Mouse (Mus musculus) heart, embryonic 12.5 days (tissue): ENCODE data around the gene Bdh2. TPM values are rescaled to one million over a fixed set of nuclear protein-coding genes. Genes with fewer than 3 reads are reported as not detected.

Experiments used
- ATAC-seq: fragments of 200-750 bp; cut with Nextera tagmentation; 2 replicates; pipeline ENCODE4 v1.8.0; 2017; ENCODE audit warnings: moderate TSS enrichment, moderate library complexity; ENCODE audit not compliant: insufficient number of reproducible peaks, low FRiP score
- H3K27ac ChIP-seq: fragments of 300-500 bp; sonication (generic); 2 replicates; pipeline ENCODE4 v1.5.1; 2016; ENCODE audit warnings: mild to moderate bottlenecking, moderate library complexity; ENCODE audit not compliant: poor library complexity, severe bottlenecking
- H3K27me3 ChIP-seq: fragments of 300-500 bp; sonication (generic); replicated peaks from 2 replicates; pipeline ENCODE4 v1.6.1; 2016; ENCODE audit warnings: mild to moderate bottlenecking, moderate library complexity
- H3K36me3 ChIP-seq: fragments of 300-500 bp; sonication (generic); 2 replicates; pipeline ENCODE4 v1.6.1; 2016; ENCODE audit warnings: mild to moderate bottlenecking, moderate library complexity
- H3K4me1 ChIP-seq: fragments of 300-500 bp; sonication (generic); replicated peaks from 2 replicates; pipeline ENCODE4 v1.6.1; 2016; ENCODE audit warnings: mild to moderate bottlenecking
- H3K4me2 ChIP-seq: fragments of 300-500 bp; sonication (generic); 2 replicates; pipeline ENCODE4 v1.6.1; 2016; ENCODE audit warnings: mild to moderate bottlenecking, moderate library complexity
- H3K4me3 ChIP-seq: fragments of 300-500 bp; sonication (generic); 2 replicates; pipeline ENCODE4 v1.5.1; 2016; ENCODE audit warnings: mild to moderate bottlenecking
- H3K9ac ChIP-seq: fragments of 300-500 bp; sonication (generic); 2 replicates; pipeline ENCODE4 v1.6.1; 2016; ENCODE audit warnings: mild to moderate bottlenecking, moderate library complexity
- H3K9me3 ChIP-seq: fragments of 300-500 bp; sonication (generic); replicated peaks from 2 replicates; pipeline ENCODE4 v1.6.1; 2016; ENCODE audit warnings: mild to moderate bottlenecking, moderate library complexity
- whole genome bisulfite sequencing: fragments of 180-500 bp; shearing (Covaris S2); methylation state at CpG from one replicate; pipeline ENCODE4 v1.1.7; 2016; 5-methylcytosine and 5-hydroxymethylcytosine counted together
- polyA plus RNA-seq: library from polyadenylated mRNA; unstranded; fragments of >200 nt; fragmentation: Nextera tagmentation; extraction: Ambion mirVana; gene quantifications from 2 replicates; pipeline ENCODE4 v1.2.1, GENCODE M21; 2016

Bdh2 gene
- polyA plus RNA-seq, 1 experiment from 2014 or later, result 3.0 TPM

DNA sequence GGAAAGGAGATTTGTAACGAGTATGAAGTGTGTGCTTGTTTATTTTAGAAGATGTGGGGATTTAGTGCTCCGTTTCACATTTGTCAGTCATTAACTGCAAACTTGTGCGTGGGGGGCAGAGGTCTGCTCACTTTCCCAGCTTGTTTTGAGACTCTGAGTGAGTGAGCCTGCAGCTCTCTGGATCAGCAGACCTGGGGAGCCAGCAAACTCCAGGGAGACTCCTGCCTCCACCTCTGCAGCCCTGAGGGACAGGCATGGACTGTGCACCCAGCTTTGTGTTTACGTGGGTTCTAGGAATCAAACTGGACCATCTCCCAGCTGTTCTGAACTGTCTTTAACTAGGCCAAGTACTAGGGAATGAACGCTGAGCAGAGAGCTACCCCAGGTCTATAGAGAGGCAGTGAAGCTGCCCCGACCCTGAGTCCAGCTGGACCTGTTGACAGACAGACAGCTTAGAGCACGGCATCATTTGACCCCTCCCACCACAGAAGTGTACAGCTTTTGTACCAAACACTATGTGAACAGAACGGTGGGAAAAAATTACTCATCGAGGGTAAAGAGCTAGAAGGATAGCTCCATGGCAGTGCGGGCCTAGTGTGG lies 11.5 kb upstream of the Bdh2 start:
- H3K4me1 ChIP-seq, result no peaks in the 10 kb centered on the region
- peaks cover 82% of the 10 kb centered on the region for H3K36me3 ChIP-seq
- H3K9ac ChIP-seq, result no peak overlapping the region
- no peak overlapping the region for H3K4me2 ChIP-seq
- 81% methylated on average over 10 of the region's 10 CpGs for WGBS
- H3K9me3 ChIP-seq, result no peaks in the 10 kb centered on the region
- H3K27ac ChIP-seq, result no peak overlapping the region
- no peak overlapping the region for H3K4me3 ChIP-seq
- H3K27me3 ChIP-seq, result no peaks in the 10 kb centered on the region
- ATAC-seq, result 0 out of 2 replicates have a peak, but pooled peaks have one; percentile 11

DNA sequence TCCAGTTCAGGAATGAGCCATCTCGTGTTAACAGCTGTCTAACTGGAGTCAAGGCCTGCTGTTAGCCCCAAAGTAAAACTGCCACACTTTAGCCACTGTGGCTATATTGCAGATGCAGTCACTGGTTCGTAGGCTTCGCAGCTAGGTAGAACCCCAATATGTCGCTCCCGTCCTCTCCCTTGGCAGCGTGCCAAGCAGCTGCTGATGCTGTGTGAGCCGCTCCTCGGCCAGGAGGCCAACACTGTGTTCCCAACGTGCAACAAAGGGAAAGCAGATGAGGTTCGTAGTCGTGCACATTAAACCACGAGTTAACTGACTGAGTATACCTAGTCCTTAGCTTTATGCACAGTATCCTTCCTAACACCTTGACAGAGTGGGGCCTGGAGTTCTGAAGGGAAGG lies 8.4 kb upstream of the Bdh2 start:
- 89% methylated on average over 12 of the region's 12 CpGs for WGBS
- H3K9me3 ChIP-seq, result no peaks in the 10 kb centered on the region
- ATAC-seq, result no peak
- no peak overlapping the region for H3K9ac ChIP-seq
- no peaks in the 10 kb centered on the region for H3K4me1 ChIP-seq
- no peak overlapping the region for H3K4me2 ChIP-seq
- no peaks in the 10 kb centered on the region for H3K27me3 ChIP-seq
- no peak overlapping the region for H3K27ac ChIP-seq
- H3K36me3 ChIP-seq, result peaks cover 59% of the 10 kb centered on the region
- H3K4me3 ChIP-seq, result no peak overlapping the region

DNA sequence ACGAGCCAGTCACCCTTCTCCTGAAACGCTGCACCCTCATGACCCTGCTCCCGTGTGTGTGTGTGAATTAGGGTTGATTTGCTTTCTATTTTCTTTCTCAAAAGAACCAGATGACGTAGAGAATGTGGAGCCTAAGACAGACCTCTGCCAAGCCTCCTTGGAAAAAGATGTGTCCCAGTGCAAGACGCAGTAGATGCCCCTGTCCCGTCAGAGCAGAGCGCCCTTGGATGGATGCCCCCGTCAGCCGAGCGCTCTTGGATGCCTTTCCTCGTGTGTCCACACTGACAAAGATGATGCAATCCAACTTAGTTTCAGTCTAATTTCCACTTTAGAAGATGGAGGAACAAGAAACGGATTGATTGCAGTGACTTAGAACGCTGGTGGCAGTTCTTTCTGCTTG lies 8.0 kb upstream of the Bdh2 start:
- Histone ChIP-seq H3K27me3 (no peaks in the 10 kb centered on the region), H3K36me3 (peaks cover 55% of the 10 kb centered on the region), H3K27ac (no peak overlapping the region), H3K4me1 (no peaks in the 10 kb centered on the region), H3K9me3 (no peaks in the 10 kb centered on the region), H3K9ac (no peak overlapping the region), H3K4me3 (no peak overlapping the region), H3K4me2 (no peak overlapping the region)
- no peak for ATAC-seq
- 94% methylated on average over 13 of the region's 13 CpGs for WGBS

GRCm38 (mm10) chr3:135280160-135280559 lies 861 bp upstream of the Bdh2 start:
- H3K9ac ChIP-seq, result no peak overlapping the region

DNA sequence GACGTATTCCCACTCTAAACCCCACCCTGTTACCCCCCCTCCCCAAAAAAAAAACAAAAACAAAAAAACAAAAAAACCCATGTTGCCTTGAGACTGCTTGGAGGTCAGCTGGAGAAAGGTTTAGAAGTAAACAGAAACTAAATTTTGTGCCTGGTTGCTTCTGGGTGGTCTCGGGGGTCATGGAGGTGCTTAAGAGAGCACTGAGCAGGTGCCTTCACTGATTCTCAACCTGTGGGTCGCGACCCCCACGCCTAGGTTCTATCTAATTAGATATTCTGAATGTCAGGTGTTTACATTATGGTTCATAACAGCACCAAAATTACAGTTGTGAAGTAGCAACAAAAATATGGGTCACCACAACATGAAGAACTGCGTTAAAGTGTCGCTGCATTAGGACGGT lies 680 bp downstream of the Bdh2 start:
- Histone ChIP-seq H3K27me3 (0 out of 2 replicates have a peak, but pooled peaks cover 2% of the 10 kb centered on the region), H3K27ac (no peak overlapping the region), H3K4me2 (no peak overlapping the region), H3K9me3 (no peaks in the 10 kb centered on the region), H3K4me3 (no peak overlapping the region), H3K4me1 (no peaks in the 10 kb centered on the region), H3K36me3 (no peaks in the 10 kb centered on the region), H3K9ac (no peak overlapping the region)
- WGBS, result 80% methylated on average over 8 of the region's 8 CpGs
- ATAC-seq, result no peak

More at GRCm38 (mm10) chr3:135280160-135280559, 861 bp upstream of the Bdh2 start:
- Histone ChIP-seq H3K27ac (no peak overlapping the region), H3K4me1 (no peaks in the 10 kb centered on the region), H3K4me2 (no peak overlapping the region), H3K4me3 (no peak overlapping the region), H3K36me3 (no peaks in the 10 kb centered on the region), H3K27me3 (0 out of 2 replicates have a peak, but pooled peaks cover 2% of the 10 kb centered on the region), H3K9me3 (no peaks in the 10 kb centered on the region)
- ATAC-seq, result no peak
- WGBS, result 76% methylated on average over 4 of the region's 4 CpGs

GRCm38 (mm10) chr3:135285256-135285655 lies 4.2 kb downstream of the Bdh2 start:
- Histone ChIP-seq H3K4me2 (no peak overlapping the region), H3K4me3 (no peak overlapping the region), H3K36me3 (no peaks in the 10 kb centered on the region), H3K27ac (no peak overlapping the region), H3K27me3 (0 out of 2 replicates have a peak, but pooled peaks cover 2% of the 10 kb centered on the region), H3K9ac (no peak overlapping the region), H3K9me3 (no peaks in the 10 kb centered on the region), H3K4me1 (no peaks in the 10 kb centered on the region)
- 82% methylated on average over 11 of the region's 11 CpGs for WGBS
- ATAC-seq, result no peak

DNA sequence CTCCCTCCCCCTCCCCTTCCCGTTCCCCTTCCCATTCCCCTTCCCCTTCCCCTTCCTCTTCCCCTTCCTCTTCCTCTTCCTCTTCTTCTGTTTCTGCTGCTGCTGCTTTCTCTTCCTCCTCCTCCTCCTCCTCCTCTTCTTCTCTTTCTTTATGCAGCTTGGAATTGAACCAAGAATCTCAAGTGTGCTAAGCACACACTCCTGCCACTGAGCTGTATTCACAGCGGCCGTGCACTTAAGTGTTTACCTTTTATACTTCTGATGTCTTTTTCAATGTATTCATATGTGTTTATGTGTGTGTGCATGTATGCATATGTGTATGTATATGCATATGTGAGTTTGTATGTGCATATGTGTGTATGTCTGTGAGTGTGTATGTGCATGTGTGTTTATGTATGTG lies 4.8 kb downstream of the Bdh2 start:
- no peaks in the 10 kb centered on the region for H3K36me3 ChIP-seq
- no peak for ATAC-seq
- H3K27me3 ChIP-seq, result 0 out of 2 replicates have a peak, but pooled peaks cover 2% of the 10 kb centered on the region
- H3K9me3 ChIP-seq, result no peaks in the 10 kb centered on the region
- no peaks in the 10 kb centered on the region for H3K4me1 ChIP-seq
- no peak overlapping the region for H3K9ac ChIP-seq
- 71% methylated on average over 3 of the region's 3 CpGs for WGBS
- no peak overlapping the region for H3K4me3 ChIP-seq
- H3K27ac ChIP-seq, result no peak overlapping the region
- H3K4me2 ChIP-seq, result no peak overlapping the region

DNA sequence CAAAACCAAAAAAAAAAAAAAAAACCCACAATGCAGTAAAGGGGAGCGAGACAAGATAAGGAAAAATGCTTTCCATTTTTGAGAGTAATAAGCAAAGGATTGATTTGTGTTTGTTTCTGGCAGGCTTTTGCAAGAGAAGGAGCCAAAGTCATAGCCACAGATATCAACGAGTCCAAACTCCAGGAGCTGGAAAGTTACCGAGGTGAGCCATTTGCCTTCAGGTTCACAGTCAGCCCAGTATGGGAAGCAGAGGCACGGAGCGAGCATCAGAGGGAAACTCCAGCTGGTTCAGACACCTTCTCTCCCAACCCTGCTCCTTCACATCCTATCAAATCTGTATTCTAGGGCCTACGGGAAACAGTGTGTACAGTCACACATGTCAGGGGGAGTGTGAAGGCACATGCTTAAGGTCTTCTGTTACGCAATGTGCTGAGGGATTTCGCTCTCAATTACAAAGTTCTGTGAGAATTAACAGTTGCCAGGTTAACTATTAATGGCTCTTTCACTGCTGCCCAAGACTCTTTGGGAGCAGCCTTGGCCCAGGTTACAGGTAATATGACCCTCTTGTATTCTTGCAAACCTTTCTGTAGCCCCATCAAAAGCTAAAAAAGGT lies 7.2 kb downstream of the Bdh2 start:
- H3K4me1 ChIP-seq, result no peaks in the 10 kb centered on the region
- no peak for ATAC-seq
- H3K27ac ChIP-seq, result no peak overlapping the region
- H3K4me3 ChIP-seq, result no peak overlapping the region
- 79% methylated on average over 8 of the region's 8 CpGs for WGBS
- no peak overlapping the region for H3K4me2 ChIP-seq
- H3K9ac ChIP-seq, result no peak overlapping the region
- no peaks in the 10 kb centered on the region for H3K9me3 ChIP-seq
- H3K27me3 ChIP-seq, result no peaks in the 10 kb centered on the region
- no peaks in the 10 kb centered on the region for H3K36me3 ChIP-seq

GRCm38 (mm10) chr3:135289148-135289547 lies 8.1 kb downstream of the Bdh2 start:
- no peaks in the 10 kb centered on the region for H3K36me3 ChIP-seq
- WGBS, result 80% methylated on average over 1 of the region's 1 CpGs
- ATAC-seq, result no peak
- H3K4me2 ChIP-seq, result no peak overlapping the region
- no peaks in the 10 kb centered on the region for H3K9me3 ChIP-seq
- H3K27ac ChIP-seq, result no peak overlapping the region
- no peak overlapping the region for H3K4me3 ChIP-seq
- H3K9ac ChIP-seq, result no peak overlapping the region
- H3K4me1 ChIP-seq, result peaks cover 4% of the 10 kb centered on the region
- H3K27me3 ChIP-seq, result no peaks in the 10 kb centered on the region

- ATAC-seq, result no peak
- H3K36me3 ChIP-seq, result no peaks in the 10 kb centered on the region
- 99% methylated on average over 7 of the region's 7 CpGs for WGBS
Measured at GRCm38 (mm10) chr3:135290249-135290894, 9.4 kb downstream of the Bdh2 start.

DNA sequence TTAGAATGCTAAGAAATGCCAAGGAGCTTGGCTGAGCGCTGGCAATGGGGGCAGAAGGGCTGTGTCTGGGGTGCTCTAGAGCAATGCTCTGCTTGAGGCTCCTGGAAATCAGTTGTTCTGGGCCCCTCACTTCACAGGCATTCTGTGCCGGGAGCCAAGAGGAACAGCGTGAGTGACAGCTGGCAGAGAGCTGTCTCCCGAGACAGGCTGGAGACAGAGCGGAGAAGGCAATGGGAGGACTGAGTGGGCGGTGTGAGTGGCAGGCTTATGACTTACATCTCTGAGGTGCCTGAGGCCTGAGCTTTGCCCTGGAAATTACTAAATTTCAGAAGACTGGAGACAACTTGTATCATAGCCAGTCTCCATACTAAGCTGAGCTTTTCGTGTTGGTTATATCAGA lies 12.7 kb downstream of the Bdh2 start:
- H3K27me3 ChIP-seq, result no peaks in the 10 kb centered on the region
- ATAC-seq, result no peak
- 0 out of 2 replicates have a peak overlapping the region, but pooled peaks have one; percentile 28 for H3K9ac ChIP-seq
- no peaks in the 10 kb centered on the region for H3K9me3 ChIP-seq
- no peak overlapping the region for H3K27ac ChIP-seq
- H3K4me3 ChIP-seq, result no peak overlapping the region
- H3K4me2 ChIP-seq, result no peak overlapping the region
- 39% methylated on average over 7 of the region's 7 CpGs for WGBS
- H3K36me3 ChIP-seq, result no peaks in the 10 kb centered on the region
- H3K4me1 ChIP-seq, result peaks cover 4% of the 10 kb centered on the region

More at GRCm38 (mm10) chr3:135290249-135290894, 9.4 kb downstream of the Bdh2 start:
- no peaks in the 10 kb centered on the region for H3K9me3 ChIP-seq
- H3K4me2 ChIP-seq, result no peak overlapping the region
- H3K27ac ChIP-seq, result no peak overlapping the region
- no peak overlapping the region for H3K4me3 ChIP-seq
- peaks cover 4% of the 10 kb centered on the region for H3K4me1 ChIP-seq
- H3K27me3 ChIP-seq, result no peaks in the 10 kb centered on the region
- no peak overlapping the region for H3K9ac ChIP-seq
